Mouse (Mus musculus) liver, adult 2 months (tissue): ENCODE data around the gene Chrnb2. TPM values are rescaled to one million over a fixed set of nuclear protein-coding genes. Genes with fewer than 3 reads are reported as not detected.
A peak's percentile ranks its signal among the peaks of the same experiment; 100 is the strongest.

ENCODE experiments used
- DNase-seq: peaks from one replicate; pipeline ENCODE4 v3.0.0-alpha.2; 2011; ENCODE audit warnings: low read depth, low spot score; ENCODE audit errors: extremely low read depth
- H3K27ac ChIP-seq: fragments of 200-500 bp; replicated peaks from 2 replicates; pipeline ENCODE4 v1.5.1; 2012; ENCODE audit warnings: low read depth, mild to moderate bottlenecking, control low read depth, inconsistent platforms, low read length; ENCODE audit not compliant: insufficient read depth
- H3K27me3 ChIP-seq: fragments of 200-500 bp; 2 replicates; pipeline ENCODE4 v1.6.1; 2012; ENCODE audit warnings: mild to moderate bottlenecking, moderate library complexity, low read length, inconsistent platforms; ENCODE audit not compliant: control insufficient read depth, insufficient read depth
- H3K36me3 ChIP-seq: fragments of 200-500 bp; 2 replicates; pipeline ENCODE4 v1.6.1; 2012; ENCODE audit warnings: low read length, inconsistent platforms; ENCODE audit not compliant: control insufficient read depth, insufficient read depth
- H3K4me1 ChIP-seq: fragments of 200-500 bp; 2 replicates; pipeline ENCODE4 v1.6.1; 2011; ENCODE audit warnings: low read length; ENCODE audit not compliant: control insufficient read depth, insufficient read depth
- H3K4me3 ChIP-seq: fragments of 200-500 bp; 2 replicates; pipeline ENCODE4 v1.5.1; 2011; ENCODE audit warnings: low read depth, mild to moderate bottlenecking, control low read depth, low read length, moderate library complexity; ENCODE audit not compliant: insufficient read depth
- H3K79me2 ChIP-seq: fragments of 200-500 bp; 2 replicates; pipeline ENCODE4 v1.6.1; 2012; ENCODE audit warnings: inconsistent platforms, mild to moderate bottlenecking, low read length, moderate library complexity; ENCODE audit not compliant: control insufficient read depth, insufficient read depth
- H3K9ac ChIP-seq: fragments of 200-500 bp; 2 replicates; pipeline ENCODE4 v1.6.1; 2012; ENCODE audit warnings: low read depth, mild to moderate bottlenecking, control low read depth, inconsistent platforms, low read length
- CTCF ChIP-seq: fragments of 200-500 bp; IDR thresholded peaks from 2 replicates; pipeline ENCODE4 v1.5.1; 2011; ENCODE audit warnings: low read depth, low read length, control low read depth
- POLR2A ChIP-seq: fragments of 200-500 bp; IDR thresholded peaks from 2 replicates; pipeline ENCODE4 v1.6.1; 2011; ENCODE audit warnings: low read length, control low read depth; ENCODE audit not compliant: insufficient read depth; ENCODE audit errors: extremely low read depth
- WGBS: fragments of 180-500 bp; shearing (Covaris S2); methylation state at CpG from one replicate; pipeline ENCODE4 v1.1.7; 2018; 5-methylcytosine and 5-hydroxymethylcytosine counted together
- polyA plus RNA-seq: library from polyadenylated mRNA; depleted of rRNA; stranded (reverse); fragments of >200 nt; gene quantifications from 2 replicates; pipeline ENCODE4 v1.2.3, GENCODE M21; 2012
- total RNA-seq: library from RNA; depleted of rRNA; stranded (reverse); fragments of >200 nt; gene quantifications from 2 replicates; pipeline ENCODE4 v1.2.3, GENCODE M21; 2014

Chrnb2 gene
- total and polyA plus RNA-seq, 2 experiments = 0.28 to 0.42 TPM

DNA sequence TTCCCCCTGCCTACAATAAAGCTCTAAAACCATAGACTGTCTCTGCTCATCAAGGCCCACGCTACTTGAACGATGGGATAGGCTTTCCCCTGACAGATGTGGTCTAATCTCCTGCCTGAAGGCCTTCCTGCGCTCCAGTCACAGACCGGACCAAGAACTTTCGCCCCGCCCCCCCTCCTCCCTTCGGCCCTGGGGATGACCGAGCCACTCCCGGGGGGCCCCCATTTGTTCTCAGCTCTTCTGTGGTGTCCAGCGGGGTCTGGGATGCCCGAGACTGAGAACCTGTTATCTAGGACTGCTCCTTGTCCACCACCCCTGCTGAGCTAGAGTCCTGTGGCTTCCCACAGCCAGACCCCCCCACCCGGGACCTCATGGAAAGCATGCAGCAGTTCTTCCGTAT is 35.0 kb upstream of the Chrnb2 start:
- Histone ChIP-seq H3K9ac (no peak overlapping the region), H3K27ac (no peak overlapping the region), H3K4me1 (no peaks in the 10 kb centered on the region), H3K36me3 (no peaks in the 10 kb centered on the region), H3K4me3 (no peak overlapping the region), H3K27me3 (no peaks in the 10 kb centered on the region), H3K79me2 (no peaks in the 10 kb centered on the region)
- TF ChIP-seq CTCF = no peak
- no peak for TF ChIP-seq POLR2A
- WGBS = 51% methylated on average over 13 of the region's 13 CpGs
- no peak for DNase-seq

DNA sequence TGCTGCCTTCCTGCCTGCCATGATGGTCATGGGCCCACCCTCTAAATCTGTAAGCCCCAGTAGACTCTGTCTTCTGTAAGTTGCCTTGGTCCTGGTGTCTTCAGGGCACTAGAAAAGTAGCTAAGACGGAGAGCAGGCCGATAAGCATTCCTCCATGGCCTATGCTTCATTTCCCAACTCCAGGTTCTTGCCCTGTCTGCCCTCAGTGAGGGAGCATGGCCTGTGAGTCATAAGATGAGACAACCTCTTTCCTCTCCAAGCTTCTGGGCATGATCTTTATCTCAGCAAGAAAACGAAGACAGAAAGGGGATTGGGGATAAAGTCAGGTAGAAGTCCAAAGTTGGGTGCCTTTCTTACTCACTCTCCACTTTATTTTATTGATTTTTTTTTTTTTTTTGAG is 34.1 kb upstream of the Chrnb2 start:
- Histone ChIP-seq H3K79me2 (no peaks in the 10 kb centered on the region), H3K27me3 (no peaks in the 10 kb centered on the region), H3K4me3 (no peak overlapping the region), H3K36me3 (no peaks in the 10 kb centered on the region), H3K27ac (no peak overlapping the region), H3K4me1 (no peaks in the 10 kb centered on the region), H3K9ac (no peak overlapping the region)
- no peak for TF ChIP-seq CTCF
- no peak for TF ChIP-seq POLR2A
- DNase-seq = no peak
- WGBS = 86% methylated on average over 3 of the region's 3 CpGs

DNA sequence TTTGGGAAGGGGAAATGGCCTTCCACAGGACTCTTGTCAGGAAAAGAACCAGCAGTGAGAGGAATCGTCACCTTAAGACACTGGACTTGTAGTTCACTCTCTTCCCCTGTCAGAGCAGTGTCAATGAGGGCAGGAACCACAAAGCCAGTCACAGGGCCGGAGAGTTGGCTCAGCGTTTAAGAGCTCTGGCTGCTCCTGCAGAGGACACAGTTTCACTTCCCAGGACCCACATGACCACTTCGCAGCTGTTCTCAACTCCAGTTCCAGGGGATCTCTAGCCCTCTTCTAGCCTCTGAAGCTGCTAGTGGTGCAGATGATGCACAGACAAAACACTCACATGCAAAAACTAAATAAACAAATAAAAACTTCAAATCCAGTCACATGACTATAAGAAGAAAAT is 31.9 kb upstream of the Chrnb2 start:
- WGBS = 45% methylated on average over 4 of the region's 4 CpGs
- Histone ChIP-seq H3K4me3 (no peak overlapping the region), H3K4me1 (no peaks in the 10 kb centered on the region), H3K36me3 (no peaks in the 10 kb centered on the region), H3K27ac (peak overlapping the region; percentile 34; the same call in 1 of the 2 replicates), H3K79me2 (no peaks in the 10 kb centered on the region), H3K27me3 (no peaks in the 10 kb centered on the region), H3K9ac (no peak overlapping the region)
- no peak for TF ChIP-seq POLR2A
- DNase-seq = peak; percentile 48

DNA sequence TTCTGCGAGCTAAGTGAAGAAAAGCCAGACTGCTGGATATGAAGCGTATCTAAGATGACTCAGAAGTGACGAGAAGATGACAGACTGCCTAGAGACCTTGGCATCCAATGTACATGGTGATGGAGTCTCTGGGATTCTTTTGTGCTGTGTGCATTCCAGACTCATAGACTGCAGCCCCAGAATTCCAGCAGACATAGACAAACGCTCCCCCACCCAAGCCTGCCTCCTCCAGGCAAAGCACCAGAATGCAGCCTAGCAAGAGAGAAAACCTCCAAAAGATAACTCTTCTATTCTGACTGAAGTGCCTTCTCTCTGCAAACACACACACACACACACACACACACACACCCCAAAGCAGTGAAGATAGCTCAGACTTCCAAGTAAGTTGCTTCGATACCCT is 31.3 kb upstream of the Chrnb2 start:
- DNase-seq = no peak
- Histone ChIP-seq H3K79me2 (no peaks in the 10 kb centered on the region), H3K36me3 (no peaks in the 10 kb centered on the region), H3K27me3 (no peaks in the 10 kb centered on the region), H3K4me3 (no peak overlapping the region), H3K27ac (no peak overlapping the region), H3K4me1 (no peaks in the 10 kb centered on the region), H3K9ac (no peak overlapping the region)
- 73% methylated on average over 5 of the region's 5 CpGs for WGBS
- TF ChIP-seq CTCF = peak; percentile 21; the same call in 1 of the 2 replicates
- no peak for TF ChIP-seq POLR2A

DNA sequence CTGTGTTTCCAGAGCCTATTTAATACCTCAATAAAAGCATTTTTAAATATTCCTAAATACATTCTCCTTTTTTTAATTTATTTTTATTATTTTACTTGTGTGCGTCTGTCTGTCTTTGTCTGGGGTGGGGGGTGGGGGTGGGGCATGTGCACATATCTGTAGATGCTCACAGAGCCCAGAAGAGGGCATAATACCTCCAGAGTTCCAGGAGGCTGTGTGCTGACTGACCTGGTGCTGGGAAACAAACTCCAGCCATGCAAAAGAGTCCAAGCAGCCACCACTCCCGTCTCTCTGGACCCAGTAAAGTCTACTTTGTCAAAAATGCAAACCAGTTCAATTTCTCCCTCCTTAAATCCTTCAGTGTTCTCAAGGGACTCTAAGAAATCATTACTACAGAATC is 30.2 kb upstream of the Chrnb2 start:
- Histone ChIP-seq H3K4me1 (no peaks in the 10 kb centered on the region), H3K79me2 (no peaks in the 10 kb centered on the region), H3K27me3 (no peaks in the 10 kb centered on the region), H3K36me3 (no peaks in the 10 kb centered on the region), H3K27ac (no peak overlapping the region), H3K9ac (no peak overlapping the region), H3K4me3 (no peak overlapping the region)
- 77% methylated on average over 2 of the region's 2 CpGs for WGBS
- peak; percentile 31; the same call in 1 of the 2 replicates for TF ChIP-seq CTCF
- no peak for TF ChIP-seq POLR2A
- no peak for DNase-seq

DNA sequence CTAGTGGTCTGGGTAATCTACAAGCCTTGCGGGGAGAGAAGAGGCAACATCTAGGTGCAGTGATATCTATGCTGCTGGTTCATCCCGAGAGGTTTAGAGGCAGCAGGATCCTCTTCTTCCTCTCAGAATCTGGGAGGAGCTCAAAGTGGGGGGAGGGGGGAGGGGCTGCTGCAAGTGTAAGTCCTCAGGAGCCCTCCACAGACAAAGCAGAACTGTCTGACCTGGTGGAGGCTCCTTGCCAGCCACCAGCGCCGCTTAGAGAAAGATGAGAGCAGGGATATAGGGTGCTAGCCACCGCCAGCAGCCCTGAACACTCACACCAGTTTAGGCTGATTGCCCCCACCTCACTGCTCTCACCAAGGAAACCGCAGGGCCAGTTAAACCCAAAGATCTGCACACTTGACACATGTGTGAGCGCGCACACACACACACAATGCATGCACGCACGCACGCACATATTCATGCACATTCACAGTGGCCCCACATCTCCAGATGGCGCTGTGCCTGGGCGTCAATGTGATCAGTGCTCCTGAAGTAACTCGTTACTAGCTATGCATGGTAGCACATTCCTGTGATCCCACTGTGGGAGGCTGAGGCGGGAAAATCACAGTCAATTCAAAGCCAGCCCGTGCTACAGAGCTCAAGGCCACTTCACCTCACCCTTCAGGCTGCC is 24.4 kb upstream of the Chrnb2 start:
- DNase-seq = no peak
- Histone ChIP-seq H3K27ac (no peak overlapping the region), H3K9ac (no peak overlapping the region), H3K79me2 (no peaks in the 10 kb centered on the region), H3K36me3 (no peaks in the 10 kb centered on the region), H3K4me3 (no peak overlapping the region), H3K27me3 (no peaks in the 10 kb centered on the region; the same call in 1 of the 2 replicates), H3K4me1 (0 out of 2 replicates have a peak, but pooled peaks cover 3% of the 10 kb centered on the region)
- TF ChIP-seq CTCF = no peak
- TF ChIP-seq POLR2A = no peak
- WGBS = 81% methylated on average over 16 of the region's 16 CpGs
